Mouse (Mus musculus): ENCODE measurements around the gene Pex14. TPM values are rescaled to one million over a fixed set of nuclear protein-coding genes. Genes with fewer than 3 reads are reported as not detected.

Pex14 gene
- polyA plus RNA-seq, 2 experiments: 32.3 to 37.3 TPM

DNA sequence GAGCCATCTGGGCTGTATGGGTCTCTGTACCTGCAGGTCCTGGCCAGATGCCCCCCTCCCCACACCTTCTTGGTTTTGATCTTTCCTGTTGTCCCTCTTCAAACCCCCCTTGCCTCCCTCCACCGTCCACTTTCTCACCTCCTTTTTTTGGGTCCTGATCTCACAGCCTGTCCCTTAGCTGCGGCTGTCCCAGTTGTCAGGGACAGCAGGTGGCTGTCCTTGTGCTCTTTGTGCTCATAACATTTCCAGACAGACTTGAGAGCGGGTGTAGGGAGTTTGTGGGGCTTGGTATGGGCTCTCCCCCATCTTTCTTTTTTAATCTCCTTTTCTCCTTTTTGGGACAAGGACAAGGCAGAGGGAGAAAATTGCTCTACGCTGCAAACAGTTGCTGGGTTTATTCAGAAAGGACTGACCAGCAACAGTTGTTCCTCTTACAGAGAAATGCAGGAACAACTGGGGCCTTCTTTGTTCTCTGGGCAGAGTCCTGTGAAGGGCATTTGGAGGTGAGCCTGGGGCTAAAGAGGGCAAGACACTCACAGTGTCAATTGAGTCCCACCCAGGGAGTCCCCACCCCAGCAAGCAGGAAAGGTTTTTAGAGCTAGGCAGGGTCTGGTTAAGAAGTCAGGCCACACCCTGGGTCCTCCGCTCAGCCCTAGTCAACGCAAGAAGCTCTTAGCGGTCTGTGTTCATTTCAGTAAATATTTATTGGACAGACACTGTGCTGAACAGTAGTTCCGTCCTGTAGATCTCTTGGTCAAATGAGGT is 186.7 kb downstream of the Pex14 start:
- H3K4me1 ChIP-seq (ENCODE audit: control insufficient read depth, insufficient read depth, low read length): peaks cover 16% of the 10 kb centered on the region
- 0 out of 2 replicates have a peak, but pooled peaks cover 6% of the 10 kb centered on the region for H3K27me3 ChIP-seq (ENCODE audit: control insufficient read depth, insufficient read depth, low read length)
- H3K9ac ChIP-seq (ENCODE audit: low read depth, low read length, severe bottlenecking): no peak overlapping the region
- no peak overlapping the region for H3K4me2 ChIP-seq (replicated peaks; ENCODE audit: low read depth, low read length, severe bottlenecking)
- TF ChIP-seq POLR2A (IDR thresholded peaks at IDR 0.05; ENCODE audit: borderline replicate concordance, extremely low read depth, insufficient read depth, insufficient read length): no peak
- H3K36me3 ChIP-seq (ENCODE audit: control insufficient read depth, insufficient read depth, low read length): no peaks in the 10 kb centered on the region
- no peak overlapping the region for H3K4me3 ChIP-seq (replicated peaks; ENCODE audit: low read length)
- 66% methylated on average over 8 of the region's 8 CpGs for WGBS
- H3K9me3 ChIP-seq (ENCODE audit: control insufficient read depth, low read length): no peaks in the 10 kb centered on the region
- ATAC-seq (ENCODE audit: low FRiP score, low read depth) (no peak; the same call in 1 of the 2 replicates), DNase-seq (ENCODE audit: low spot score) (no peak)
- no peak overlapping the region for H3K27ac ChIP-seq (replicated peaks; ENCODE audit: low read depth, low read length)

DNA sequence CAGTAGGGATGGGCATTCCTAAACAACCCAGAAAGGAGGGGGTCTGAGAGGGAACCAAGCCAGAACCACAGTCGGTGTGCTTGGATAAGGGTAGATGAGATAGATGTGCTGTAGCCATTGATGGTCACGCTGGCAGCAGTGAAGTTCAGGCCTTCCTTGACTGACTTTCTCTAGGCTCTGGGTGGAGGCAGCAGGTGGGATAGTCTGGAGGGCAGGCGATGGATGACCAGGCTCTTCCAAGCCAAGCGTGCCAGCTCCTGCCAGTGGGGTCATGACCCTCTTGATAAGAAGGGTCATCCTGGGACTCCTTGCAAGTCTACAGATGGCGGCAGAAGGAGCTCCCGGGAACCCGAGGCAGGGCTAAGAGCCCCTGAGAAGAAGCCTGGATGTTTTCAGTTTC is 187.5 kb downstream of the Pex14 start:
- ATAC-seq (ENCODE audit: low FRiP score, low read depth): no peak
- no peak for DNase-seq (ENCODE audit: low spot score)
- Histone ChIP-seq H3K9me3 (ENCODE audit: control insufficient read depth, low read length) (no peaks in the 10 kb centered on the region), H3K4me1 (ENCODE audit: control insufficient read depth, insufficient read depth, low read length) (peaks cover 20% of the 10 kb centered on the region), H3K27me3 (ENCODE audit: control insufficient read depth, insufficient read depth, low read length) (0 out of 2 replicates have a peak, but pooled peaks cover 6% of the 10 kb centered on the region), H3K4me2 (replicated peaks; ENCODE audit: low read depth, low read length, severe bottlenecking) (no peak overlapping the region), H3K36me3 (ENCODE audit: control insufficient read depth, insufficient read depth, low read length) (no peaks in the 10 kb centered on the region), H3K27ac (replicated peaks; ENCODE audit: low read depth, low read length) (no peak overlapping the region), H3K4me3 (replicated peaks; ENCODE audit: low read length) (no peak overlapping the region), H3K9ac (ENCODE audit: low read depth, low read length, severe bottlenecking) (no peak overlapping the region)
- WGBS: 58% methylated on average over 7 of the region's 7 CpGs
- no peak for TF ChIP-seq POLR2A (IDR thresholded peaks at IDR 0.05; ENCODE audit: borderline replicate concordance, extremely low read depth, insufficient read depth, insufficient read length)

Other genes starting within 250 kb of the Pex14 start
- gene Dffa, start 4.3 kb upstream of the Pex14 start, polyA plus RNA-seq (2012; rRNA removed): 31.9 and 33.6 TPM in 2 replicates
- gene Dffa, start 4.3 kb upstream of the Pex14 start, polyA plus RNA-seq (2014; fragmentation: Nextera tagmentation; extraction: Ambion mirVana): 27.0 and 27.6 TPM in 2 replicates
- gene Cort, start 26.9 kb upstream of the Pex14 start, polyA plus RNA-seq (2012; rRNA removed): 0.23 and 0.26 TPM in 2 replicates
- gene Cort, start 26.9 kb upstream of the Pex14 start, polyA plus RNA-seq (2014; fragmentation: Nextera tagmentation; extraction: Ambion mirVana): 0.32 and 0.59 TPM in 2 replicates
- 17.2 and 23.0 TPM in 2 replicates for gene Cenps, start 37.8 kb upstream of the Pex14 start, polyA plus RNA-seq (2012; rRNA removed)
- 27.2 and 29.3 TPM in 2 replicates for gene Cenps, start 37.8 kb upstream of the Pex14 start, polyA plus RNA-seq (2014; fragmentation: Nextera tagmentation; extraction: Ambion mirVana)
- gene Pgd, start 66.9 kb upstream of the Pex14 start, polyA plus RNA-seq (2012; rRNA removed): 99.0 and 109 TPM in 2 replicates
- gene Pgd, start 66.9 kb upstream of the Pex14 start, polyA plus RNA-seq (2014; fragmentation: Nextera tagmentation; extraction: Ambion mirVana): 41.2 and 41.9 TPM in 2 replicates
- 35.0 and 41.6 TPM in 2 replicates for gene Kif1b, start 207.8 kb upstream of the Pex14 start, polyA plus RNA-seq (2012; rRNA removed)
- 47.6 and 50.3 TPM in 2 replicates for gene Kif1b, start 207.8 kb upstream of the Pex14 start, polyA plus RNA-seq (2014; fragmentation: Nextera tagmentation; extraction: Ambion mirVana)

Data from limb, embryonic 14.5 days (tissue).